Mouse (Mus musculus) thymus, postnatal 14 days (tissue): ENCODE results near the gene Atxn2.
"Not testable (repeated sequence)": the region's sequence is repeated elsewhere in the genome, so short reads cannot be mapped to it uniquely, and the experiment has no call there.

Experiments used
- DNase-seq: peaks from one replicate; pipeline ENCODE4 v3.0.0; 2021

Gene Atxn2

DNA sequence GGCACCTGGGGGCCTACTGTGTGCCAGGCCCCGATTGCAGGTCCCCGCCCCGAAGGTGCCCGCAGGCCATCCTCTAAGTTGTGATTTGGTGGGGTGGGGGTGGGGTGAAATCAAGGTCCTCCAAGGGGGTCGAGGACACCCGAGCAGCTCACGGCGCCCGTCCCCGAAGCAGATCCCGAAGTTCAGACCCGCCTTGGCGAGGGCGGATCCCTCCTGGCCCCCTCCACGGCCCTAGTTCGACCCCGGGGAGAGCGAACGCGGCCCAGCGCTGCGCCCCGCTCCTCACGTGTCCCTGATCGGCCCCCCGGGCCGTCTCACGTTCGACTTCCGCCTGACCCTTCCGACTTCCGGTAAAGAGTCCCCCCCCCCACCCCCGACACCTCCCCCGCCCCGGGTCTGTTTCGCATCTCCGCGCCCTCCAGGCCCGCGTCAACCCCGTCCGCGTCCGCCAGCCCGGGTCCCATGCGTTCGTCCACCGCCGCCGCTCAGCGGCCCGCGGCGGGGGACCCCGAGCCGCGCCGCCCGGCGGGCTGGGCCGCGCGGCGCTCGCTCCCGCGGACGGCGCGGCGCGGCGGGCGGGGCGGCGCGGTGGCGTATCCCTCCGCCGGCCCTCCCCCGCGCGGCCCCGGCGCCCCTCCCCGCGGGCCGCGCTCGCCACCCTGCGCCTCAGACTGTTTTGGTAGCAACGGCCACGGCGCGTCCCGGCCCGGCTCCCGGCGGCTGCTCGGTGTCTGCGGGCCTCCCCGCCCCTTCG lies at the start of gene Atxn2:
Gene Atxn2, plus strand, starts transcription at position 164 of the 754 bp plus-strand sequence.
- DNase-seq: peak; percentile 88

DNA sequence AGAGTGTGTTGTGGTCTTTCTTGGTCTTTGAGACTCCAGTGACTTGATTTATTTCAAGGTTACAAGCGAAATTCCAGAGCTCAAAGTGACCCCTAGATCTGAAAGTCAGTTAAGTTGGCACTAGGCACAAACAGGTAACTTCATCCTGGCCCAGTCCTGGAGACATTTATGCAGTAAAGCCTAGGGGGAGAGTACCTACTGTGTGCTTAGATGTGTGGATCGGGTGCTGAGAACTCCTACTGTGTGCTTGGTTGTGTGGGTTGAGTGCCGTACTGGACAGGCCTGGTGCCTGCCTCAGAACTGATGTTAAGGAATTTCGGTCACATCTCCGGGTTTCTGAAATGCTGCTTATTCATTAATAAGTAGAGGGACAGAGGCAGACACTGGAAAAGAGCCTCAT lies 49.6 kb upstream of the Atxn2 start:
- no peak for DNase-seq

DNA sequence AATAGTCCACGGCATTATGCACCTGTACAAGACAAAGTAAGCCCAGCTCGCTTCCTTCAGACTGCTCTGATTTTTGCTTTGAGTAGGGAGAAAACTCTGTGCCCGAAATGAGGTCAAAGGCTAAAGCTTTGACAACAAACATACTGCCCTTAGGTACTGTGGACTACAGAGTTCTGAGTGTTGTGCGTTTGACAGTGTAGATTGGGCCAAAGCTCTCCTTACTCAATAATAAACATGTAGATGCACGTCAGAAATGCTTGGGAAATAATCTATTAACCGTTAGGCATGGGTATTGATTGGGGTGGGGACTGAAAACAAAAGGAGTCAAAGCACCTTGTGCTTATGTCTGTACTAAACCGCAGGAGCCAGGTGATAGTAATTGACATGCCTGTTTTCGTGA lies 47.7 kb upstream of the Atxn2 start:
- DNase-seq: no peak

DNA sequence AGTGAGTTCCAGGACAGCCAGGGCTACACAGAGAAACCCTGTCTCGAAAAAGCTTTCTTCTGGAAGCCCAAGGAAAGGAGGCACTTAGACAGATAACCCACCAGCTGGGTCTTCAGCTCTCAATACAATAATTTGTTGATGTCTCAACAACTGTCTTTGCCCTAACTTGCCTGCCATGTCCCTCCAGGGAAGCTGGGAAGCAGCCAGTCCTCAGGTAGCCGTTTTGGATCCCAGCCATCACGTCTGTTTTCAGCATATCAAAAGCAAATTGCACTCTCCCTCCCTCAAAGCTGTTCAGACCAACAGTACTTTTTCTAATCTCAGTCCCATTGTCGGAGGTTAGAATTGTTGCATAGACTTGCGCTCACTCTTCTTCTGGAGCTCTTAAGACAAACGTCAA lies 47.1 kb upstream of the Atxn2 start:
- DNase-seq: no peak

DNA sequence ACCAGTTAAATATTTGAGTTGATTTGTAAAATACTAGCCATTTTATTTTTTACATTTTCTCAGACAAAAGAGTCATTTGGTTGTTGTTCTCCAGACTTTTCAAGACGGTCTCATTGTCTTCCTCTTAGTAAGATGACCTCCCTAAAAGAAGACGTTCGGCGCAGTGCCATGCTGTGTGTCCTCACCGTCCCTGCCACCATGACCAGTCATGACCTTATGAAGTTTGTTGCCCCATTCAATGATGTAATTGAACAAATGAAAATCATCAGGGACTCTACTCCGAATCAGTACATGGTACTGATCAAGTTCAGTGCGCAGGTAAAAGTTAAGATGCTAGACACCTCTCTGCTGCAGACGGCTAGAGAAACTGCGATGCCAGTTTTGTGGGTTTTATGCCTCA lies 46.2 kb upstream of the Atxn2 start:
- DNase-seq: no peak

DNA sequence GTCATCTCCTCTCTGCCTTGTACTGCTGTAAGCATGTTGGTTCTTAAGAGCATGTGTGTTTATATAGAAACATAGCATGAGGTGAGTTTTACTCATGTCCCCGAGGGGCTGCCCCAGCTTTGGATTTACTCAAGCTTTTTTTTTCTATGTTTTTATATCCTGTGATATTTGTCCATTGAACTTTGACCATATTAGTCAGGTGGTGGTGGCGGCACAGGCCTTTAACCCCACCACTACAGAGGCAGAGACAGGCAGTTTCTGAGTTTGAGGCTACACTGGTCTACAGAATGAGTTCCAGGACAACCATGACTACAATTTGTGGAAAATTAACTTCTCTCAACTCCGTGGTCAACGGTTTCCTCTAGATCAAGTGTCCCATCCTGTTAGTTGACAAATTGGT lies 44.1 kb upstream of the Atxn2 start:
- no peak for DNase-seq

DNA sequence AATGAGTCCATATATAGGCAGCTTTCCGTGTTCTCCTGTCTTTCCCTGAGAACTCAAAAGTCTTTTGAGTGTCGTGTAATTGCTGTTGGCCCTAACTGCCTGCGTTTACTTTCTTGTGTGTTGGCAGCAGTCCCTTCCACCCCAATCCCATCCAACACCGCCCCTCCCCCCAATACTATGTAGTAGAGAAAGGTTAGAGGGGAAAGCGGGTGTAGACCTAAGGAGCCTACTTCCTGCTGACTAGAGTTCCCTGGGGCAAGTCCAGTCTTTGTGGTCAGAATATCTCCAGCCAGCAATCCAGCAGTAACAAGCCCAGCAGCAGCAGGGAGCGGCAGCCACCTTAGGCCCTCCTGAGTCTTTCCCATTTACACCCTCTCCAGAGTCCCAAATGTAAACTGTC lies 42.7 kb upstream of the Atxn2 start:
- no peak for DNase-seq

DNA sequence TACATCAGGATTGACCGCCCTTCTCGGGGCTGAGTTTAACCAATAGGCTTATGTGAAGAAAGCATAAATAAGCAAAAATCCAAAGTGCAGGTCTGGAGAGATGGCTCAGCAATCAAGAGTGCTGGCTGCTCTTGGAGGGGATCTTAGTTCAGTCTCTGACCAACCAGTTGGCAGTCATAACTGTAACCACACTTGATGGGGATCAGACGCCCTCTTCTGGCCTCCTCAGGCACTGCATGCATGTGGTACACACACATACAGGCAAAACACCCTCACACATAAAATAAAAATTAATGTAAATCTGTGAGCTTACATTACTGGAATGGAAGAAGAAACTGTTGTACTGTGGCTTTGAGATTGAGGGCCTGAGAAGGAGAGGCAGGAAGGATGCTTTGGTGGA lies 40.7 kb upstream of the Atxn2 start:
- peak; percentile 46 for DNase-seq

DNA sequence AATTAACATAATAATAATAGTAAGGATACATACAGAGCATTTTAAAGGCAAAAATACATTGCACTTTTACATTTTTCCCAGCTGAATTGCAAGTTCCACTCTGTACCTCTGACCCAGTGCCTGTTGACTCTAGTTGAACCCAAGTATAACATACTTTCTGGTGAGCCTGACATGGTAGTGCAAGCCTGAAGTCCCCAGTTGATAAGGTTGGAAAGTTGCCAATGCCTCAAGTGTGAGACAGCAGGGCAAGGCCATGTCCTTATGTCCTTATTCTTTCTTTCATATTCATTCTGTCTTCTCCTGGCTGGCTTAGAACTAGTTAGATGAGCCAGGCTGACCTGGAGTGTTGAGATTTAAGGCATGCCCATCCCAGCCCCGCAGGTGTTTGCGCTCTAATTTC lies 28.9 kb upstream of the Atxn2 start:
- DNase-seq: no peak

DNA sequence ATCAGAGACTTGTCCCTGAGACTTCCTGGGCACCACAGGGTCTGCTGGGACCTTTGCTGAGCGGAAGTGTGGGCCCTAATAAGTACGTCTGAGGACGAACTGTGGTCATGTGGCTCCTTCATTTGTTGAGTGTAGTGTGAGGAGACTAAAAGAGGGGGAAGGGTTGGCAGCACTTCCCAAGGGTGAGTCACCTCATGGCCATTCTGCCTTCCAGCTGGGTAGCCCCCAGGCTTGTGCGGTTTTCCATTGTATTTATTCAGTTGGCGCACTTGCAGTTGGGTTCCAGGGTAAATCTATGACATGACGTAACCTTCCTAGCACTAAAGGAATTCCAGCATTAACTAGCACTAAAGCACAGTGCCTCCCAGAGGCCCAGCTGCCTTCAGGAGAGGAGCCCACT lies 25.6 kb upstream of the Atxn2 start:
- DNase-seq: no peak

DNA sequence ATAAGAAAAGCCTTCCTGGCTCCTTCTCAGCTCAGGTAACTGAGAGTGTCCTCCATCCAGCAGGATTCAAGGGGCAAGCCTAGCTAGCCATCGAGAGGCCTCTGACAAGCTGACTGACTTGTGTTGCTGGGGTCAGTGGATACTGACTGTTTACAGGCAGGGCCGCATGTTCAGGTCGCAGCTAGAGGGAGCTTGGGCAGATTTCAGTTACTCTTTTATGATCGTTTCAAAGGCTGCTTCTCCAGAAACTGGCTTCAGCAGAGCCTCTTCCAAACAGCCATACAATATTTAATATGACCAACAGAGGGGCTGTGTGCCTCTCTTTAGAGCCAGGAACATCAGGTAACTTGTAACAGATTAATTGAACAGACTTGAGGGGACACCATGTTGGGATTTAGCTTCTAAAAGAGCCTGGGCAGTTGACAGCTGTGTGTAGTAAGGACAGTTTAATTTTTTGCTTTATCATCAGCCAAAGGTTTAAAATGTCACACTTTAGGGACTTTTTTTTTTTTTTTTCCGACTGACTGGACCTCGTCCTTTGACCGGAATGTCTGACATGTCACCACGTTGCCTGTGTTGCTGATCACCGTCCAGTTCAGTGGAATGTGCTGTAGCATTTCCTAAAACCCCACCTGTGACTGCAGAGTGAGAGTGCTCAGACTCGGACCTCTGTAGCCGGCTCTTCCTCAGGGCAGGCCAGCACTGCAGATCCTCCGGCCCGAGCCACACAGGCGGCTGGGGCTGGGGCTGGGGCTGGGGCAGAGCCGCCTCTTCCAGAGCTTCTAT lies 24.8 kb upstream of the Atxn2 start:
- DNase-seq: no peak

DNA sequence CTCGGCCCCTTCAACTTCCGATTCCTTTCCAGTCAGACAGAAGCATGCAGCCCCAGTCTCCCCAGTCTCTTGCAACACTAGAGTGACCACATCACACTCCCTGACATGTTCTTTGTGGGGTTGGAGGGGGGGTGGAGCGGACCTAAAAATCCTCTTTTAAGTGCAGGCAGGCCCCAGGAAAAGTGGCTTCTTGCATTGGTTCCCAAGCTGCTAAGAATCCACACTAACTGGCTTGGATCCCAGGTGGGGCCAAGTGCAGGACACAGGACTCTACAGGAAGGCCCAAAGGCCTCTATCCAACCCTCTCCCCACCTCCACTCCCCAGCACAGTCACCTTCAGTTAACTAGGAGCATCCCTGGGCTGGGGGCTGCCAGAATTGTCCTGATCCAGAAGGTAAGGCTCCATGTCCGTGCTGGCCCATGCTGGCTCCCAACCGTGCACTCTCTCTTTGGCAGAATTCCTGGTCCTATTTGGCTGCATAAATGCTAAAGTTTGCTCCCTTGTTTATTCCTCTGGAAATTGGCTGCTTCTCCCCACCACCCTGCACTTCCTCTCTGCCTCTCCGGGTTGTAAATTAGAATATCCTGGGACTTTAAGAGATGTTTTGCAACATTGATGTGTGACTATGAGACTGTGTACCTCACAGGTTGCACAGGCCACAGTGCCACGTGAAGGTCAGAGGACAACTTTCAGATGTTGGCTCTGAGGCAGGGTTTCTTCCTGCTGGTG lies 20.5 kb upstream of the Atxn2 start:
- DNase-seq: no peak

DNA sequence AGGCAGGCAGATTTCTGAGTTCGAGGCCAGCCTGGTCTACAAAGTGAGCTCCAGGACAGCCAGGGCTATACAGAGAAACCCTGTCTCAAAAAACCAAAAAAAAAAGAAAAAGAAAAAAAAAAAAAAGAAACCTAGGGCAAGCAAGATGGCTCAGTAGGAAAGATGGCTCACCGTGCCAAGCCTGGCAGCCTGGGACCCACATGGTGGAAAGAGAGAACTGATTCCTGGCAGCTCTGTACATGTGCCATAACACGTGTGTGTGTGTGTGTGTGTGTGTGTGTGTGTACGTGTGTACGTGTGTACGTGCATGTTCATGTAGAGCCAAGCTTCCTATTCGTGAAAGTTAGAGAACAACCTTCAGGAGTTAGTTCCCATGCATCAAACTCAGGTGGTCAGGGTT lies 19.7 kb upstream of the Atxn2 start:
- not testable (repeated sequence) for DNase-seq

DNA sequence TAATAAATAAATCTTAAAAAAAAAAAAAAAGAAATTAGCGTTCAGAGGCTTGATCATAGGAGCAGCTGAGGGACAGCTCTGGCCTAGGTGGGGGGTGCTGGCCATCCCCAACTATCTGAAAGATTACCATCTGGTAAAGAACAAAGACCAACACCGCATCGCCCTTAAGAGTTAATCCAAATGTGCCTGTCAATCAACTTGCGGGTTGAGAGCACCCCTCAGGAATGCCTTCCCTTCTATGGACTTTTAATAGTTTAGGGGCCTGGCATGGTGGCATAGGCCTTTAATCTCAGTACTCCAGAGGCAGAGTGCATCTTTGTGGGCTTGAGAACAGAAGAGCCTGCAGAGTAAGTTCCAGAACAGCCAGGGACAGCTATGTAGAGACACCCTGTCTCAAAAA lies 18.2 kb upstream of the Atxn2 start:
- DNase-seq: no peak

DNA sequence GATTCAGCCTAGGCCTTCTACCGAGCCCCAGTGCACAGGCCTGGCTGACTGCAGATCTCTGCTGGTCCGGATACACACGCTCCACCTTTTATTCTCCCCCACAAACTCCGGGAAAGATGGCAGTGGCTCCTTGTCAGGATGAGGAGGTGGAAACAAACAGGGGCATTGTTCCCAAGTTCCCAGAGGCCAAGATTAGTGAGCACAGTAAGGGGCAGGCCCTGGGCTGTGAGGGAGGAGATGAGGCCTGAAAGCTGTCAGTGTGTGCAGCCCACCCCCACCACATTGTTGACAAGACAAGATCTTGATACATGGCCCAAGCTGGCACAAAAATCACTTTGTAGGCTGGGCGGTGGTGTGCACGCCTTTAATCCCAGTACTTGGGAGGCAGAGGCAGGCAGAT lies 14.4 kb upstream of the Atxn2 start:
- no peak for DNase-seq

DNA sequence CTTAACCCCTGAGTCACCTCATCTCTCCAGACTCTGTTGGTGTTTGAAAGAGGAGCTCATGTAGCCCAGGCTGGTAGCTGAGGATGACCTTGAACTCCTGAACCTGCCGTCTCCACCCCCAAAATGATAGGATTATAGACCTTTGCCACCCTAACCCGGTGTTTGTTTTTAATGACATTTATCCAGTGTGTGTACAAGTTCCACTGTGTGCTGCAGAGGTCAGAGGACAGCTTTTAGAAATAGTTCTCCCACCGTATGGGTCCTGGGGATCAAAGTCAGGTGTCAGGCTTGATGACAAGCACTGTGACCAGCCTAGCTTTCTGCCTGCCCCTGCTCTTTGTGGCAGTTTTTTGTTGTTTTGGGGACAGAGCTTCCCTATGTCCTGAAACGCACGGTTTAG lies 11.2 kb upstream of the Atxn2 start:
- DNase-seq: no peak

DNA sequence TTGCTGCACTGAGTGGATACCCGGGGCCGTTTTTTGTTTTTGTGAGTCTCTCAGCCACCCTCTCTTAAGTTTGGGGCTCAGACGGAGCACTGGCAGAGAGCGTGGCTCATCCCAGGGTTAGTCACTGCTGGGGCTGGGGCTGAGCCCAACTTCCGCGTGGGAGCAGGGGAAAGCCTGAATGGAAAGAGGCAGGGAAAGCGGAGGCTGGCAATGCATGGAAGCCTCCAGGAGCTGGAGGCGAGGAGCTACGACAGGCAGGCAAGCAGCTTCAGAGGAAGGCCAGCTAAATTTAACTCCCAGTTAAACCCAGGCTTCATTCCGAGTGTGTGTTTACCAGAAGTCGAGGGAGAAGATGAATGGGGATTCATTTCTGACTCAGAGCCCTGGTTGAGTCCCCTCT lies 10.6 kb upstream of the Atxn2 start:
- no peak for DNase-seq

DNA sequence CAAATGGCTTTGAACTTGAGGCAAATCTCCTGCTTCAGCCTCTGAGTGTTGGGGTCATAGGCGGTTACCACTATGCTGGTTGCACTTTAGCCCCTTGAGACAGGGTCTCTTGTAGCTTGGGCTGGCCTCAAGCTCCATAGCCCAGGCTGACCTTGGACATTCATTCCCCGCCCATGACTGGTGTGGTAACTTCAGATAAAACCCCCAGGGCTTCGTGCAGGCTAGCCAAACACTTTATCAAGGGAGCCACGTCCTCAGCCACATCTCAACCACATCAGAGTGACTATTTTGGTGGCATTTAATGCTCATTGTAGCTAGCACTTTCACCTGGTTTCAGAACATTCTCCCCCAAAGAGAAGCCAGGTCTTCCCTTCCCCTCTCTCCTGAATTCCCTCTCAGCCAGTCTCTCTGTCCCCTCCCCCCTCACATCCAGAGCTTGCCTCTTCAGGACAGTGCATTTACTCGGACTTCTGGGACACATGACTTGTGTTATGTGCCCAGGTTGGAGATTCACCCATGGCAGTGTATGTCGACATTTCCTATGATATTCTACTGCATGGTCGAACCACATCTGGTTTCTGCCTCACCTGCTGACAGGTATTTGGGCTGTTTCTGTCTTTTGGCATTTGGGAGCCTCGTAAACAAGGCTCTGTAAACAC lies 9.9 kb upstream of the Atxn2 start:
- no peak for DNase-seq

DNA sequence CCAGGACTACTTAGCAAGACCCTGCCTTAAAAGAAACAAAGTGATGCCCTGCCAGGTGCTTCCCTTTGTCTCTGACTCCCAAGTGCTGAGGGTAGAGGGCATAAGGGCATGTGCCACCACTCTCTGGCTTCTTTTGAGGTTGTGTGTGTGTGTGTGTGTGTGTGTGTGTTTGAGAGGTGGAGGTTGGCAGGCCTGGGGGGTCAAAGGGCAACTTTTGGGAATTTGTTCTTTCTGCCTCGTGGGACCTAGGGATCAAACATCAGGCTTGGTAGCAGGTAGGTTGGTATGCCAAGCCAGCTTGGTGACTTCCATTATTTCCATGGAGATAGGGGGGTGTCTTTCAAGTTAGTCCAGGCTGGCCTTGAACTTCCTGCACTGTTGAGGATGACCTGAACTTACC lies 7.8 kb upstream of the Atxn2 start:
- DNase-seq: no peak

DNA sequence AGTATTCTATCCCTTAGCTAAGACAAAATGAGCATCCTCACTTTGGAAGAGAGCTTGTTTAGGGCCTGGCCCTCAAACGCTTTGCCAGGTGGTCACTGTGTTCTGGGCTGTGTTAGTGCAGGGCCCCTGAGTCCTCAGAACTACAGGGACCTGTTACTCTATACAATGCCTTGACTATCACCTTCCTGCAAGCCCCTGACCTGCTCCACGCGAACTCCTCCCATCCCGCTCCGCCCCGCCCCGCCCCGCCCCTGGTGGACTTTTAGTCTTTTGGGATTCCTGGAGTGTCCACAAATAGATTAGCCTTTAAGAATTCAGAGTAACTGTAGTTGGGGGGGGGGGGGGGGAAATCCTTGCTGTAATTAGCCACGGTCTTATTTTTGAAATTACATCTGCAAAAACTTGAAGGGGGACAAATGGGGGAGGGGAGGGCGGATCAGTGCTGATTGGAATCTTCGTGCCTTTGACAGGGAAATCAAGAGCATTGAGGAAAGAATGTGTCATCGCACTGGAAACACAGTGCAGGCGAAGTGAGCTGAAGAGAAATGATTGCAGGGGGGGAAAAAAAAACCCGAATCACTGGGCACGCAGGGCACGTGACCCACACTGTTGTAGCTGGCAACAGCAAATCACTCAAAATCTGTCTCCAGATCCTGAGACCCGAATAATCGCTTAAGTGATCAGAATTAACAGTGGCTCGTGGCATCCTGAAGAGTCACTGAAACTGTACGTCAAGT lies 6.5 kb upstream of the Atxn2 start:
- DNase-seq: no peak

DNA sequence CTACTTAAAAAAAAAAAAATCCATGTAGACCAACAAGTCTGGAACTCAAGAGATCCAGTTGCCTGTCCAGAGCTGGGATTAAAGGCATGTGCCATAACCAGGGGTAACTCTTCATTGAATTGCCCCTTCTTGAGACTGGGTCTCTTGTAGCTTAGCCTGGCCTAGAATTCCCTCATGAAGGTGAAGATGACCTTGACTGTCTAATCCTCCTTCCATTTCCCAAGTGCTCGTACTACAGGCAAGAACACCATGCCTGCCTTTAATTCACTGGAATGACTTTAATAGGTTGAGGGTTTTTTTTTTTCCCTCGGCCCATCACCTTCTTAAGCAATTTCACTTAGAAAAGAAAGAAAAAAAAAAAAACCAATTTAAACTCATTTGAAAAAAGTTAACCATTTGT lies 735 bp upstream of the Atxn2 start:
- no peak for DNase-seq

DNA sequence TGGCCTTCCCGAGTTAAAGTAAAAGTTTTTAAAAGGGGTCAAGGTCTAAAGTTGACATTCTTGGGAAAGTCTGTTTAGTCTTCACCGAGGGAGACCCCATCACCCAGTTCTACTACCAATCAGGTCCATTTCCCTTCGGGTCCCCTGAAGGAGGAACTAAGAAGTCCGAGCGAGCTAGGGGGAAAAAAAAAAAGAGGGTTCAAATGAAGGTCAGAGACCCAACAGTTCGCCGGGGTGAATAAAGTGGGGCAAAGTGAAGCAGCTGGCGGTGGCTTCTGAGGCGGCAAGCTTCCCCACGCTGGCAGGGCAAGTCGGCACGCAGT lies 325 bp upstream of the Atxn2 start:
- no peak for DNase-seq

DNA sequence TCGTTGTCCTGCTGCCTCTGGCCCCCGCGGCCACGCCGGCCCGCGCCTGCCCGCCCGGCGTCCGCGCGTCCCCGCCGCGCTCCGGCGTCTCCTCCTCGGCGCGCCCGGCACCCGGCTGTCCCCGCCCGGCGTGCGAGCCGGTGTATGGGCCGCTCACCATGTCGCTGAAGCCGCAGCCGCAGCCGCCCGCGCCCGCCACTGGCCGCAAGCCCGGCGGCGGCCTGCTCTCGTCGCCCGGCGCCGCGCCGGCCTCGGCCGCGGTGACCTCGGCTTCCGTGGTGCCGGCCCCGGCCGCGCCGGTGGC lies 743 bp downstream of the Atxn2 start:
- no peak for DNase-seq
